8 mouse cellular contexts compared by ENCODE assay signal in genomic region chr7:102250631-102251214, GRCm38 (mm10). TPM values are rescaled to one million over a fixed set of nuclear protein-coding genes. Genes with fewer than 3 reads are reported as not detected.
DNase-seq lines count a peak whose midpoint lies in the region; ATAC-seq and TF ChIP-seq lines count a peak whose summit lies in the region.

No protein-coding gene starts in this region.

- H3K27ac ChIP-seq in MEL (ENCODE audit: control insufficient read depth, low read depth, low read length) = peak overlapping the region; percentile 97
- H3K27ac ChIP-seq in forebrain, embryonic 14.5 days (ENCODE audit: low read depth, low read length) = peak overlapping the region; percentile 77
- H3K27ac ChIP-seq in liver, embryonic 14.5 days = peak overlapping the region; percentile 95
- H3K27ac ChIP-seq in neural tube, embryonic 12.5 days = peak overlapping the region; percentile 50; the same call in 1 of the 2 replicates
- peak overlapping the region; percentile 81 for H3K27ac ChIP-seq in testis, adult 2 months (ENCODE audit: control insufficient read depth, insufficient read depth, low read depth, low read length)

- peak; percentile 27 to 59; a peak in 3 of 4 replicates for TF ChIP-seq POLR2A in MEL (IDR thresholded peaks at IDR 0.05; ENCODE audit: control insufficient read depth in 1 of 2, insufficient read depth in 1 of 2, low read depth in 1 of 2, low read length in 2 of 2, poor library complexity in 1 of 2)
- TF ChIP-seq POLR2A in testis, adult 2 months (IDR thresholded peaks at IDR 0.05; ENCODE audit: control insufficient read depth, low read depth, low read length) = no peak

- intact Hi-C loops in heart, postnatal 10 days (cut with DNase I) = loop anchor here (1.0 to 10.0 kb wide), 2 partner anchors 58 to 596 kb away; no protein-coding TSS in a partner anchor

- H3K4me2 ChIP-seq in forebrain, embryonic 14.5 days (ENCODE audit: low read length) = peak overlapping the region; percentile 94
- H3K4me2 ChIP-seq in liver, embryonic 14.5 days (ENCODE audit: low read depth) = peak overlapping the region; percentile 95
- H3K4me2 ChIP-seq in neural tube, embryonic 12.5 days (replicated peaks) = peak overlapping the region; percentile 87

- no peaks in the 10 kb centered on the region for H3K9me3 ChIP-seq in MEL (replicated peaks; ENCODE audit: insufficient read depth, low read length)
- H3K9me3 ChIP-seq in forebrain, embryonic 14.5 days (replicated peaks; ENCODE audit: control insufficient read depth, low read length) = no peaks in the 10 kb centered on the region
- H3K9me3 ChIP-seq in liver, embryonic 14.5 days (ENCODE audit: control insufficient read depth, low read length) = no peaks in the 10 kb centered on the region
- H3K9me3 ChIP-seq in neural tube, embryonic 12.5 days = no peaks in the 10 kb centered on the region

- no peaks in the 10 kb centered on the region for H3K27me3 ChIP-seq in MEL (ENCODE audit: control insufficient read depth in 1 of 2, insufficient read depth in 2 of 2, low read length in 2 of 2)
- H3K27me3 ChIP-seq in forebrain, embryonic 14.5 days (replicated peaks; ENCODE audit: control insufficient read depth, insufficient read depth, low read length) = no peaks in the 10 kb centered on the region
- H3K27me3 ChIP-seq in liver, embryonic 14.5 days (ENCODE audit: control insufficient read depth, insufficient read depth, low read length) = no peaks in the 10 kb centered on the region
- no peaks in the 10 kb centered on the region for H3K27me3 ChIP-seq in neural tube, embryonic 12.5 days (replicated peaks)
- H3K27me3 ChIP-seq in testis, adult 2 months (ENCODE audit: control insufficient read depth, insufficient read depth, low read length) = no peaks in the 10 kb centered on the region

- peak overlapping the region; percentile 83 to 96 for H3K4me3 ChIP-seq in MEL (ENCODE audit: control insufficient read depth in 1 of 2, insufficient read depth in 1 of 2, low read depth in 2 of 2, low read length in 2 of 2)
- peak overlapping the region; percentile 70 for H3K4me3 ChIP-seq in forebrain, embryonic 14.5 days (ENCODE audit: low read depth, low read length)
- H3K4me3 ChIP-seq in liver, embryonic 14.5 days (ENCODE audit: insufficient read depth in 1 of 2, low read depth in 2 of 2, low read length in 2 of 2) = peak overlapping the region; percentile 73 to 83
- peak overlapping the region; percentile 85 for H3K4me3 ChIP-seq in neural tube, embryonic 12.5 days
- H3K4me3 ChIP-seq in testis, adult 2 months (ENCODE audit: control insufficient read depth, low read depth, low read length) = peak overlapping the region; percentile 82

- DNase-seq in MEL (ENCODE audit: low read depth, low spot score) = peak; percentile 95
- peak; percentile 88 for DNase-seq in cerebellum, adult 11-12 months
- peak; percentile 82 for DNase-seq in forebrain, embryonic 14.5 days (ENCODE audit: low spot score)
- peak; percentile 94 for DNase-seq in heart, postnatal 10 days
- peak; percentile 94 to 96 for DNase-seq in kidney, postnatal 4 days
- DNase-seq in liver, embryonic 14.5 days (ENCODE audit: low read depth in 3 of 3, low spot score in 3 of 3) = peak; percentile 75 to 81 (median 80)

- TF ChIP-seq CTCF in MEL (IDR thresholded peaks at IDR 0.05 in 2 of 3, conservative IDR thresholded peaks at IDR 0.05 in 1 of 3; ENCODE audit: control insufficient read depth in 1 of 3, insufficient read depth in 1 of 3, low read depth in 2 of 3, low read length in 3 of 3, poor library complexity in 1 of 3, severe bottlenecking in 1 of 3) = peak; percentile 42 to 75 (median 63); a peak in 5 of 6 replicates
- TF ChIP-seq CTCF in liver, embryonic 14.5 days (IDR thresholded peaks at IDR 0.05; ENCODE audit: low read depth) = peak; percentile 94
- peak; percentile 48; the same call in 1 of the 2 replicates for TF ChIP-seq CTCF in testis, adult 2 months (IDR thresholded peaks at IDR 0.05; ENCODE audit: control insufficient read depth, insufficient read depth, insufficient replicate concordance, low read depth, low read length)

- H3K9ac ChIP-seq in MEL (ENCODE audit: control insufficient read depth, low read depth, low read length, poor library complexity, severe bottlenecking) = peak overlapping the region; percentile 95
- peak overlapping the region; percentile 80 for H3K9ac ChIP-seq in forebrain, embryonic 14.5 days (ENCODE audit: low read length)
- peak overlapping the region; percentile 89 for H3K9ac ChIP-seq in liver, embryonic 14.5 days (replicated peaks)
- H3K9ac ChIP-seq in neural tube, embryonic 12.5 days = peak overlapping the region; percentile 79

- H3K36me3 ChIP-seq in MEL (ENCODE audit: control insufficient read depth in 1 of 2, insufficient read depth in 2 of 2, low read length in 2 of 2) = peaks cover 0 to 44% of the 10 kb centered on the region in 2 experiments; a peak in 2 of 4 replicates
- H3K36me3 ChIP-seq in forebrain, embryonic 14.5 days (ENCODE audit: control insufficient read depth, insufficient read depth, low read length) = no peaks in the 10 kb centered on the region
- H3K36me3 ChIP-seq in liver, embryonic 14.5 days (replicated peaks; ENCODE audit: control insufficient read depth, insufficient read depth, low read depth) = no peaks in the 10 kb centered on the region
- H3K36me3 ChIP-seq in neural tube, embryonic 12.5 days = no peaks in the 10 kb centered on the region
- H3K36me3 ChIP-seq in testis, adult 2 months (ENCODE audit: control insufficient read depth, insufficient read depth, low read length) = no peaks in the 10 kb centered on the region

- peaks cover 21 to 48% of the 10 kb centered on the region in 2 experiments for H3K4me1 ChIP-seq in MEL (ENCODE audit: control insufficient read depth in 1 of 2, insufficient read depth in 2 of 2, low read length in 2 of 2)
- H3K4me1 ChIP-seq in forebrain, embryonic 14.5 days (ENCODE audit: control insufficient read depth, insufficient read depth, low read length) = peaks cover 10% of the 10 kb centered on the region
- H3K4me1 ChIP-seq in liver, embryonic 14.5 days (replicated peaks; ENCODE audit: control insufficient read depth in 2 of 2, insufficient read depth in 2 of 2, low read length in 1 of 2) = peaks cover 36 to 45% of the 10 kb centered on the region in 2 experiments
- H3K4me1 ChIP-seq in neural tube, embryonic 12.5 days = peaks cover 34% of the 10 kb centered on the region
- peaks cover 21% of the 10 kb centered on the region for H3K4me1 ChIP-seq in testis, adult 2 months (ENCODE audit: control insufficient read depth, insufficient read depth, low read length)

- TF ChIP-seq RAD21 in MEL (IDR thresholded peaks at IDR 0.05; ENCODE audit: low read depth, low read length) = peak; percentile 12

- WGBS in forebrain, embryonic 14.5 days = under 1% methylated on average over 33 of the region's 33 CpGs
- WGBS in liver, embryonic 14.5 days (ENCODE audit: insufficient replicate concordance) = under 1% methylated on average over 33 of the region's 33 CpGs
- 1% methylated on average over 33 of the region's 33 CpGs for WGBS in neural tube, embryonic 12.5 days

- no peak for TF ChIP-seq EP300 in MEL (IDR thresholded peaks at IDR 0.05; ENCODE audit: low read depth in 1 of 2, low read length in 2 of 2)
- TF ChIP-seq EP300 in liver, embryonic 14.5 days (IDR thresholded peaks at IDR 0.05; ENCODE audit: low read depth) = no peak

- peak; percentile 79 for ATAC-seq in forebrain, embryonic 14.5 days
- peak; percentile 67 for ATAC-seq in liver, embryonic 14.5 days (ENCODE audit: insufficient read depth)
- peak; percentile 81 for ATAC-seq in neural tube, embryonic 12.5 days (ENCODE audit: low FRiP score, low read depth)

- H3K79me2 ChIP-seq in MEL (ENCODE audit: control insufficient read depth, insufficient read depth, low read length, poor library complexity) = peaks cover 52% of the 10 kb centered on the region

RNA-seq across cellular contexts. Expression of gene Rhog, which starts 5.1 kb away (rescaled TPM):
- total RNA-seq in MEL (2012; rRNA removed) = 24.1 and 33.3 TPM in 2 replicates
- polyA plus RNA-seq in MEL (2012; ENCODE audit: insufficient read depth in 1 of 2, insufficient read length in 2 of 2, low read depth in 1 of 2, low replicate concordance in 2 of 2, missing spikeins in 1 of 2) = 100 to 1,000 TPM; 347 to 425 TPM
- 22.0 and 24.8 TPM in 2 replicates for polyA plus RNA-seq in forebrain, embryonic 14.5 days (2014; fragmentation: Nextera tagmentation; extraction: Ambion mirVana)
- total RNA-seq in heart, postnatal 10 days (2021) = 10 to 100 TPM; 40.8 to 42.2 TPM
- 31.4 and 35.9 TPM in 2 replicates for polyA plus RNA-seq in liver, embryonic 14.5 days (2012; rRNA removed)
- 53.4 and 55.6 TPM in 2 replicates for polyA plus RNA-seq in liver, embryonic 14.5 days (2014; fragmentation: Nextera tagmentation; extraction: Ambion mirVana)
- 28.2 and 28.3 TPM in 2 replicates for polyA plus RNA-seq in neural tube, embryonic 12.5 days (2016; fragmentation: Nextera tagmentation; extraction: Ambion mirVana)
- 11.2 and 13.2 TPM in 2 replicates for polyA plus RNA-seq in testis, adult 2 months (2012; rRNA removed)

RNA-seq across cellular contexts. Expression of gene Stim1, which starts 16.9 kb away (rescaled TPM):
- 26.1 and 28.2 TPM in 2 replicates for total RNA-seq in MEL (2012; rRNA removed)
- polyA plus RNA-seq in MEL (2012; ENCODE audit: insufficient read depth in 1 of 2, insufficient read length in 2 of 2, low read depth in 1 of 2, low replicate concordance in 2 of 2, missing spikeins in 1 of 2) = 10 to 100 TPM in 1 of 2 experiments, not detected in 1; 65.0 TPM
- 6.5 and 8.8 TPM in 2 replicates for polyA plus RNA-seq in forebrain, embryonic 14.5 days (2014; fragmentation: Nextera tagmentation; extraction: Ambion mirVana)
- 10 to 100 TPM; 23.4 to 30.7 TPM for total RNA-seq in heart, postnatal 10 days (2021)
- polyA plus RNA-seq in liver, embryonic 14.5 days (2012; rRNA removed) = 6.9 and 7.9 TPM in 2 replicates
- polyA plus RNA-seq in liver, embryonic 14.5 days (2014; fragmentation: Nextera tagmentation; extraction: Ambion mirVana) = 9.3 and 11.2 TPM in 2 replicates
- 10.5 and 13.6 TPM in 2 replicates for polyA plus RNA-seq in neural tube, embryonic 12.5 days (2016; fragmentation: Nextera tagmentation; extraction: Ambion mirVana)
- polyA plus RNA-seq in testis, adult 2 months (2012; rRNA removed) = 127 and 130 TPM in 2 replicates

RNA-seq across cellular contexts. Expression of gene Pgap2, which starts 40.7 kb away (rescaled TPM):
- 21.1 and 29.2 TPM in 2 replicates for total RNA-seq in MEL (2012; rRNA removed)
- 10 to 100 TPM in 1 of 2 experiments, not detected in 1; 91.1 TPM for polyA plus RNA-seq in MEL (2012; ENCODE audit: insufficient read depth in 1 of 2, insufficient read length in 2 of 2, low read depth in 1 of 2, low replicate concordance in 2 of 2, missing spikeins in 1 of 2)
- 53.3 and 54.1 TPM in 2 replicates for polyA plus RNA-seq in forebrain, embryonic 14.5 days (2014; fragmentation: Nextera tagmentation; extraction: Ambion mirVana)
- 10 to 100 TPM; 55.2 to 58.0 TPM for total RNA-seq in heart, postnatal 10 days (2021)
- 14.5 and 15.4 TPM in 2 replicates for polyA plus RNA-seq in liver, embryonic 14.5 days (2012; rRNA removed)
- polyA plus RNA-seq in liver, embryonic 14.5 days (2014; fragmentation: Nextera tagmentation; extraction: Ambion mirVana) = 18.0 and 20.2 TPM in 2 replicates
- 45.7 and 46.1 TPM in 2 replicates for polyA plus RNA-seq in neural tube, embryonic 12.5 days (2016; fragmentation: Nextera tagmentation; extraction: Ambion mirVana)
- 304 and 321 TPM in 2 replicates for polyA plus RNA-seq in testis, adult 2 months (2012; rRNA removed)

RNA-seq across cellular contexts. Expression of gene Nup98, which starts 40.7 kb away (rescaled TPM):
- total RNA-seq in MEL (2012; rRNA removed) = 25.9 and 31.7 TPM in 2 replicates
- 100 to 1,000 TPM in 1 of 2 experiments, 10 to 100 TPM in 1; 45.2 to 195 TPM for polyA plus RNA-seq in MEL (2012; ENCODE audit: insufficient read depth in 1 of 2, insufficient read length in 2 of 2, low read depth in 1 of 2, low replicate concordance in 2 of 2, missing spikeins in 1 of 2)
- polyA plus RNA-seq in forebrain, embryonic 14.5 days (2014; fragmentation: Nextera tagmentation; extraction: Ambion mirVana) = 21.6 and 26.2 TPM in 2 replicates
- 10 to 100 TPM; 39.9 to 40.5 TPM for total RNA-seq in heart, postnatal 10 days (2021)
- 7.0 and 8.8 TPM in 2 replicates for polyA plus RNA-seq in liver, embryonic 14.5 days (2012; rRNA removed)
- polyA plus RNA-seq in liver, embryonic 14.5 days (2014; fragmentation: Nextera tagmentation; extraction: Ambion mirVana) = 16.3 and 17.4 TPM in 2 replicates
- 33.1 and 34.8 TPM in 2 replicates for polyA plus RNA-seq in neural tube, embryonic 12.5 days (2016; fragmentation: Nextera tagmentation; extraction: Ambion mirVana)
- polyA plus RNA-seq in testis, adult 2 months (2012; rRNA removed) = 126 and 133 TPM in 2 replicates

Comparison
In these comparisons a context has a peak if more than half of its experiments do, and no peak if none do; other contexts are left out.
1. Peak in every context shown above with its lines: DNase-seq, ATAC-seq, H3K4me3 ChIP-seq and H3K27ac ChIP-seq.
2. RNA of gene Rhog, which starts 5.1 kb away (polyA plus RNA-seq): 347 to 425 TPM in MEL; 31.4 to 55.6 TPM in liver, embryonic 14.5 days, 28.2 to 28.3 TPM in neural tube, embryonic 12.5 days, 22.0 to 24.8 TPM in forebrain, embryonic 14.5 days and 11.2 to 13.2 TPM in testis, adult 2 months; every median in the first group is over 4 times any median in the second.